Mouse (Mus musculus) left cerebral cortex, postnatal 25 days (tissue): Measurements from ENCODE around the gene Cilp2. TPM values are rescaled to one million over a fixed set of nuclear protein-coding genes. Genes with fewer than 3 reads are reported as not detected.
A peak's percentile ranks its signal among the peaks of the same experiment; 100 is the strongest.

Experiments used
- DNase-seq, 2 experiments: peaks; one replicate each; pipeline ENCODE4 v3.0.0; 2022; ENCODE audit warnings: low spot score in 2 of 2, mixed read lengths in 1 of 2
- intact Hi-C: fragments of 180-260 bp; cut with DNase I; formaldehyde crosslinking; loops from one replicate; pipeline ENCODE4 v1.15.1; 2025
- total RNA-seq, 2 experiments: library from RNA; stranded (reverse); gene quantifications; 2 replicates each; pipeline ENCODE4 v1.2.3; 2021

Gene Cilp2
- total RNA-seq, 2 experiments from 2014 or later: 0.76 to 1.1 TPM

DNA sequence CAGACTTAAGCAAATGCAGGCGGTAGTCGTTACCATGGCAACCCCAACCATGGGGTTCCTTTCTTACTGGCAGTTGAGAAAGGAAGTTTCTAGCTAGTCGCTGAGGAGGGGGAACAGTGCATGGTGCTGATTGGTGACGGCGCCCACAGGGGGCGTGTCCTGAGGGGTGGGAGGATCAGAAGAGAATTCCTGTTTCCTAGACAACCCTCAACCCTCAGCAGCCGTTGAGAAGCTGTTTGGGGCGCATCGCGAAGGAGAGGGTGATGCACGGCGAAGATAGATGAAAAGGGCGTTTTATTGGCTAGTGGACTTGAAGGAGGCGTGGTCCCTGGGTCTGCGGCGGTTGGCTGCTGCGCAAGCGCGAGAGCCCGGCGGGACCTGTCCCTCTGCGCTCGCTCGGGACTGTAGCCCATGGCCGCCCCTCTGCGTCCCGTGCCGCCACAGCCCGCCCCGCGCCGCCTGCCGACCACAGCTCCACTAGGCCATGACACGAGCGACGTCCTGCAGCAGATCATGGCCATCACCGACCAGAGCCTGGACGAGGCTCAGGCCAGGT lies 55.1 kb downstream of the Cilp2 start, which contains the start of gene Pbx4:
Gene Pbx4, plus strand, starts transcription at position 194 of the 556 bp plus-strand sequence.
- DNase-seq: peak; percentile 92 to 99
- intact Hi-C loops: no loop called here

Other genes with a start within 250 kb of the Cilp2 start
- gene Zfp964, start 233.2 kb downstream of the Cilp2 start, total RNA-seq: 1 to 10 TPM; 3.1 to 4.9 TPM
- 10 to 100 TPM; 18.3 to 18.7 TPM for gene Zfp869, start 177.0 kb downstream of the Cilp2 start, total RNA-seq
- 1 to 10 TPM; 4.0 to 4.3 TPM for gene Zfp963, start 137.7 kb downstream of the Cilp2 start, total RNA-seq
- gene Gm20422, start 112.8 kb downstream of the Cilp2 start, total RNA-seq: 1 to 10 TPM in 1 of 2 experiments, under 1 TPM in 1; 0.73 to 1.1 TPM
- 10 to 100 TPM; 36.4 to 40.1 TPM for gene Atp13a1, start 96.5 kb downstream of the Cilp2 start, total RNA-seq
- gene Zfp866, start 96.5 kb downstream of the Cilp2 start, total RNA-seq: 10 to 100 TPM; 28.9 to 31.8 TPM
- gene Gmip, start 79.0 kb downstream of the Cilp2 start, total RNA-seq: 10 to 100 TPM in 1 of 2 experiments, 1 to 10 TPM in 1; 9.4 to 17.9 TPM
- gene Lpar2, start 65.3 kb downstream of the Cilp2 start, total RNA-seq: under 1 TPM; 0.48 to 0.60 TPM
- 10 to 100 TPM; 16.9 to 17.4 TPM for gene Pbx4, start 55.2 kb downstream of the Cilp2 start, total RNA-seq
- gene Tssk6, start 14.5 kb upstream of the Cilp2 start, total RNA-seq: under 1 TPM; 0.53 to 0.66 TPM
- 100 to 1,000 TPM; 153 to 154 TPM for gene Ndufa13, start 14.9 kb upstream of the Cilp2 start, total RNA-seq
- 10 to 100 TPM; 21.6 to 23.7 TPM for gene Yjefn3, start 15.0 kb upstream of the Cilp2 start, total RNA-seq
- 10 to 100 TPM; 24.0 to 27.9 TPM for gene Gatad2a, start 108.7 kb upstream of the Cilp2 start, total RNA-seq
- 10 to 100 TPM; 78.9 to 80.3 TPM for gene Mau2, start 155.0 kb upstream of the Cilp2 start, total RNA-seq
- gene Sugp1, start 155.1 kb upstream of the Cilp2 start, total RNA-seq: 10 to 100 TPM; 46.5 to 47.5 TPM
- gene Tm6sf2, start 185.2 kb upstream of the Cilp2 start, total RNA-seq: 1 to 10 TPM; 3.0 to 3.4 TPM
- gene Hapln4, start 195.8 kb upstream of the Cilp2 start, total RNA-seq: 10 to 100 TPM; 62.6 to 71.8 TPM
- gene Ncan, start 233.2 kb upstream of the Cilp2 start, total RNA-seq: 100 to 1,000 TPM; 219 to 220 TPM
- 10 to 100 TPM; 21.7 to 21.9 TPM for gene Nr2c2ap, start 243.6 kb upstream of the Cilp2 start, total RNA-seq